Mouse (Mus musculus): ENCODE results near the gene Atf7.

DNA sequence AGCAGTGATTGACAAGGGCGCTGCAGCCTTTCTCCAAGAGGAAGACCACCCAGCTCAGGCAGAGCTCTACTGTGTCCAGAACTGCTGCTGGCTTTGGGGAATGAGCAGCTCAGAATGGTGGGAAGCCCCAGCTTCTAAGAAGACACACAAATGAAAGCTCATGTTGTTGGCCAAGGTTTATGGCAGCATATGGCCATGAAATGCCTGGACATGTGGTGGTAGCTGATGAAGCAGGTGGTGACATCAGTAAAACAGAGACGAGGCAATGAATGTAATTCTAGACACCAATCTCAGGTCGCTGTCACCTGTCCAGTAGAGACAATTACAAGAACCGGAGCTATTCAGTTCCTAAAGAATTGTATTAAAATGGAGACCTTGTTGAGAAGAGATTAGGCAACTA lies 80.5 kb downstream of the Atf7 start:
- no peak for TF ChIP-seq POLR2A (IDR thresholded peaks at IDR 0.05; ENCODE audit: extremely low read depth, insufficient read depth, low read length)
- TF ChIP-seq CTCF (IDR thresholded peaks at IDR 0.05; ENCODE audit: low read depth, low read length) = no peak

Data from liver, adult 2 months (tissue).